Mouse (Mus musculus): ENCODE results near the gene Atg9a. TPM values are rescaled to one million over a fixed set of nuclear protein-coding genes. Genes with fewer than 3 reads are reported as not detected.

Atg9a gene
- total and polyA plus RNA-seq, 3 experiments: 16.3 to 40.0 (median 34.2) TPM

- TF ChIP-seq GATA1 (IDR thresholded peaks at IDR 0.05; ENCODE audit: borderline replicate concordance, low read length) (no peak), TAL1 (conservative IDR thresholded peaks at IDR 0.05; ENCODE audit: low read depth, low read length) (no peak), GATA2 (IDR thresholded peaks at IDR 0.05; ENCODE audit: borderline replicate concordance, low read depth, low read length) (no peak), CTCF (IDR thresholded peaks at IDR 0.05; ENCODE audit: low read depth, low read length) (no peak), POLR2AphosphoS5 (IDR thresholded peaks at IDR 0.05; ENCODE audit: insufficient replicate concordance, low read depth, low read length) (no peak)
- no peak for DNase-seq (ENCODE audit: low spot score)
- H3K36me3 ChIP-seq (replicated peaks): peaks cover 68% of the 10 kb centered on the region
Measured at GRCm38 (mm10) chr1:75147411-75148135, 44.4 kb downstream of the Atg9a start.

GRCm38 (mm10) chr1:75145589-75145988, 46.4 kb downstream of the Atg9a start:
- Histone ChIP-seq H3K4me3 (ENCODE audit: low read depth, low read length) (no peak overlapping the region; the same call in 1 of the 2 replicates), H3K27me3 (ENCODE audit: insufficient read depth, low read length) (no peaks in the 10 kb centered on the region), H3K9me3 (replicated peaks) (no peaks in the 10 kb centered on the region), H3K4me1 (ENCODE audit: insufficient read depth, low read depth, low read length) (peaks cover 72% of the 10 kb centered on the region), H3K36me3 (replicated peaks) (peaks cover 67% of the 10 kb centered on the region)
- no peak for TF ChIP-seq GATA1 (IDR thresholded peaks at IDR 0.05; ENCODE audit: borderline replicate concordance, low read length)
- TF ChIP-seq TAL1 (conservative IDR thresholded peaks at IDR 0.05; ENCODE audit: low read depth, low read length): no peak
- TF ChIP-seq GATA2 (IDR thresholded peaks at IDR 0.05; ENCODE audit: borderline replicate concordance, low read depth, low read length): no peak
- no peak for TF ChIP-seq CTCF (IDR thresholded peaks at IDR 0.05; ENCODE audit: low read depth, low read length)
- TF ChIP-seq POLR2AphosphoS5 (IDR thresholded peaks at IDR 0.05; ENCODE audit: insufficient replicate concordance, low read depth, low read length): no peak
- ATAC-seq (ENCODE audit: extremely low read depth, insufficient number of reproducible peaks, low FRiP score, poor library complexity, severe bottlenecking) (no peak), DNase-seq (ENCODE audit: low spot score) (no peak)

More at GRCm38 (mm10) chr1:75147411-75148135, 44.4 kb downstream of the Atg9a start:
- peak overlapping the region; percentile 13; the same call in 1 of the 2 replicates for H3K4me3 ChIP-seq (ENCODE audit: low read depth, low read length)
- no peaks in the 10 kb centered on the region for H3K9me3 ChIP-seq (replicated peaks)
- H3K4me1 ChIP-seq (ENCODE audit: insufficient read depth, low read depth, low read length): peaks cover 55% of the 10 kb centered on the region
- H3K27me3 ChIP-seq (ENCODE audit: insufficient read depth, low read length): no peaks in the 10 kb centered on the region
- no peak for ATAC-seq (ENCODE audit: extremely low read depth, insufficient number of reproducible peaks, low FRiP score, poor library complexity, severe bottlenecking)

GRCm38 (mm10) chr1:75142301-75143261, 49.4 kb downstream of the Atg9a start, which contains the start of the genes Cnppd1 and Retreg2:
Gene Cnppd1 (minus strand): TSS chr1:75142711.
Gene Retreg2 (plus strand): TSS chr1:75142778.
- peak; percentile 90 for DNase-seq (ENCODE audit: low spot score)
- Histone ChIP-seq H3K36me3 (replicated peaks) (peaks cover 64% of the 10 kb centered on the region), H3K9me3 (replicated peaks) (no peaks in the 10 kb centered on the region), H3K4me1 (ENCODE audit: insufficient read depth, low read depth, low read length) (peaks cover 90% of the 10 kb centered on the region), H3K27me3 (ENCODE audit: insufficient read depth, low read length) (no peaks in the 10 kb centered on the region), H3K4me3 (ENCODE audit: low read depth, low read length) (peak within 1 kb of the TSS; percentile 80)
- TF ChIP-seq CTCF (IDR thresholded peaks at IDR 0.05; ENCODE audit: low read depth, low read length) (peak; percentile 45; the same call in 1 of the 2 replicates), GATA2 (IDR thresholded peaks at IDR 0.05; ENCODE audit: borderline replicate concordance, low read depth, low read length) (no peak)
- peak; percentile 52 for ATAC-seq (ENCODE audit: extremely low read depth, insufficient number of reproducible peaks, low FRiP score, poor library complexity, severe bottlenecking)

GRCm38 (mm10) chr1:75141486-75142190, 50.4 kb downstream of the Atg9a start:
- TF ChIP-seq TAL1 (conservative IDR thresholded peaks at IDR 0.05; ENCODE audit: low read depth, low read length): no peak
- TF ChIP-seq GATA1 (IDR thresholded peaks at IDR 0.05; ENCODE audit: borderline replicate concordance, low read length): no peak
- TF ChIP-seq POLR2AphosphoS5 (IDR thresholded peaks at IDR 0.05; ENCODE audit: insufficient replicate concordance, low read depth, low read length): no peak; the same call in 1 of the 2 replicates
- no peak for TF ChIP-seq CTCF (IDR thresholded peaks at IDR 0.05; ENCODE audit: low read depth, low read length)
- no peak for TF ChIP-seq GATA2 (IDR thresholded peaks at IDR 0.05; ENCODE audit: borderline replicate concordance, low read depth, low read length)
- Histone ChIP-seq H3K4me3 (ENCODE audit: low read depth, low read length) (peak overlapping the region; percentile 80), H3K4me1 (ENCODE audit: insufficient read depth, low read depth, low read length) (peaks cover 89% of the 10 kb centered on the region), H3K9me3 (replicated peaks) (no peaks in the 10 kb centered on the region), H3K27me3 (ENCODE audit: insufficient read depth, low read length) (no peaks in the 10 kb centered on the region), H3K36me3 (replicated peaks) (peaks cover 63% of the 10 kb centered on the region)
- ATAC-seq (ENCODE audit: extremely low read depth, insufficient number of reproducible peaks, low FRiP score, poor library complexity, severe bottlenecking) (0 out of 2 replicates have a peak, but pooled peaks have one; percentile 7), DNase-seq (ENCODE audit: low spot score) (peak; percentile 70)

- H3K27me3 ChIP-seq (ENCODE audit: insufficient read depth, low read length): no peaks in the 10 kb centered on the region
- DNase-seq (ENCODE audit: low spot score) (no peak), ATAC-seq (ENCODE audit: extremely low read depth, insufficient number of reproducible peaks, low FRiP score, poor library complexity, severe bottlenecking) (no peak)
- peaks cover 63% of the 10 kb centered on the region for H3K36me3 ChIP-seq (replicated peaks)
- H3K9me3 ChIP-seq (replicated peaks): no peaks in the 10 kb centered on the region
- peaks cover 89% of the 10 kb centered on the region for H3K4me1 ChIP-seq (ENCODE audit: insufficient read depth, low read depth, low read length)
- H3K4me3 ChIP-seq (ENCODE audit: low read depth, low read length): peak overlapping the region; percentile 80
- TF ChIP-seq GATA1 (IDR thresholded peaks at IDR 0.05; ENCODE audit: borderline replicate concordance, low read length): no peak
- TF ChIP-seq GATA2 (IDR thresholded peaks at IDR 0.05; ENCODE audit: borderline replicate concordance, low read depth, low read length): no peak
- TF ChIP-seq CTCF (IDR thresholded peaks at IDR 0.05; ENCODE audit: low read depth, low read length): no peak
- no peak for TF ChIP-seq TAL1 (conservative IDR thresholded peaks at IDR 0.05; ENCODE audit: low read depth, low read length)
- TF ChIP-seq POLR2AphosphoS5 (IDR thresholded peaks at IDR 0.05; ENCODE audit: insufficient replicate concordance, low read depth, low read length): no peak
Measured at GRCm38 (mm10) chr1:75140601-75141190, 51.3 kb downstream of the Atg9a start.
